In genomic region chr3:30143961-30144411, GRCm38 (mm10) we compare ENCODE assay signal across 13 mouse cellular contexts.
DNase-seq lines count a peak whose midpoint lies in the region; ATAC-seq and TF ChIP-seq lines count a peak whose summit lies in the region.
"Had no signal": no experiment of that assay in that cellular context is flagged by ENCODE, and none has a peak within 500 bp of the region (broad histone marks: within the 10 kb centered on the region; RNA-seq: fewer than 3 reads in every experiment).

No protein-coding gene starts in this region.

- 44% methylated on average over 11 of the region's 11 CpGs for WGBS in hindbrain, embryonic 10.5 days
- WGBS in hindbrain, postnatal 0 days: 30% methylated on average over 11 of the region's 11 CpGs
- WGBS in stomach, embryonic 14.5 days: 21% methylated on average over 11 of the region's 11 CpGs
- WGBS in stomach, postnatal 0 days: 39% methylated on average over 11 of the region's 11 CpGs
- WGBS in limb, embryonic 13.5 days: 24% methylated on average over 11 of the region's 11 CpGs

- no peaks in the 10 kb centered on the region for H3K27me3 ChIP-seq in hindbrain, embryonic 10.5 days (ENCODE audit: insufficient read depth, poor library complexity, severe bottlenecking)
- H3K27me3 ChIP-seq in hindbrain, postnatal 0 days (ENCODE audit: insufficient read depth, low read length): no peaks in the 10 kb centered on the region
- no peaks in the 10 kb centered on the region for H3K27me3 ChIP-seq in stomach, embryonic 14.5 days (ENCODE audit: control insufficient read depth, insufficient read depth, low read length)
- no peaks in the 10 kb centered on the region for H3K27me3 ChIP-seq in stomach, postnatal 0 days (ENCODE audit: control insufficient read depth, insufficient read depth, low read length)
- H3K27me3 ChIP-seq in limb, embryonic 13.5 days: no peaks in the 10 kb centered on the region
- H3K27me3 ChIP-seq: embryonic facial prominence, embryonic 15.5 days; liver, embryonic 12.5 days had no signal

- H3K27ac ChIP-seq in hindbrain, embryonic 10.5 days: peak overlapping the region; percentile 43; the same call in 1 of the 2 replicates
- no peak overlapping the region for H3K27ac ChIP-seq in hindbrain, postnatal 0 days
- H3K27ac ChIP-seq in stomach, embryonic 14.5 days (ENCODE audit: low read length): no peak overlapping the region; the same call in 1 of the 2 replicates
- H3K27ac ChIP-seq in stomach, postnatal 0 days (replicated peaks): no peak overlapping the region
- H3K27ac ChIP-seq in limb, embryonic 13.5 days: peak overlapping the region; percentile 44; the same call in 1 of the 2 replicates
- H3K27ac ChIP-seq: embryonic facial prominence, embryonic 15.5 days; liver, embryonic 12.5 days had no signal

- no peak overlapping the region for H3K4me2 ChIP-seq in hindbrain, postnatal 0 days (ENCODE audit: low read depth, low read length)
- H3K4me2 ChIP-seq in stomach, embryonic 14.5 days (replicated peaks; ENCODE audit: low read depth, low read length): 0 out of 2 replicates have a peak overlapping the region, but pooled peaks have one; percentile 11
- no peak overlapping the region for H3K4me2 ChIP-seq in stomach, postnatal 0 days (replicated peaks; ENCODE audit: low read depth)
- H3K4me2 ChIP-seq in limb, embryonic 13.5 days (replicated peaks): peak overlapping the region; percentile 14; the same call in 1 of the 2 replicates
- H3K4me2 ChIP-seq: embryonic facial prominence, embryonic 15.5 days; liver, embryonic 12.5 days had no signal

- no peaks in the 10 kb centered on the region for H3K9me3 ChIP-seq in hindbrain, embryonic 10.5 days
- H3K9me3 ChIP-seq in hindbrain, postnatal 0 days (ENCODE audit: low read length): no peaks in the 10 kb centered on the region
- H3K9me3 ChIP-seq in stomach, embryonic 14.5 days (ENCODE audit: control insufficient read depth, low read depth, low read length): no peaks in the 10 kb centered on the region
- H3K9me3 ChIP-seq in stomach, postnatal 0 days (ENCODE audit: control insufficient read depth, low read length): no peaks in the 10 kb centered on the region
- no peaks in the 10 kb centered on the region for H3K9me3 ChIP-seq in limb, embryonic 13.5 days
- H3K9me3 ChIP-seq: embryonic facial prominence, embryonic 15.5 days; liver, embryonic 12.5 days had no signal

- no peak for TF ChIP-seq EP300 in stomach, postnatal 0 days (optimal IDR thresholded peaks at IDR 0.05)

- ATAC-seq in hindbrain, postnatal 0 days: no peak
- ATAC-seq in stomach, embryonic 14.5 days (ENCODE audit: insufficient number of reproducible peaks, insufficient read depth, low FRiP score, low read depth): no peak
- no peak for ATAC-seq in stomach, postnatal 0 days (ENCODE audit: low FRiP score, low TSS enrichment)
- ATAC-seq in limb, embryonic 13.5 days (ENCODE audit: low FRiP score, low read depth): no peak
- no peak for ATAC-seq in erythroblast, adult 5-6 weeks (replicated peaks; ENCODE audit: low FRiP score, poor library complexity, severe bottlenecking)
- ATAC-seq: liver, embryonic 12.5 days had no signal

- TF ChIP-seq CTCF in hindbrain, postnatal 0 days (IDR thresholded peaks at IDR 0.05; ENCODE audit: low read depth): no peak
- TF ChIP-seq CTCF in stomach, postnatal 0 days (IDR thresholded peaks at IDR 0.05; ENCODE audit: low read depth): no peak

- H3K9ac ChIP-seq in hindbrain, postnatal 0 days (replicated peaks; ENCODE audit: low read length): no peak overlapping the region
- no peak overlapping the region for H3K9ac ChIP-seq in stomach, embryonic 14.5 days (replicated peaks; ENCODE audit: low read depth, low read length)
- H3K9ac ChIP-seq in stomach, postnatal 0 days (ENCODE audit: low read length): no peak overlapping the region
- H3K9ac ChIP-seq in limb, embryonic 13.5 days: no peak overlapping the region
- H3K9ac ChIP-seq: embryonic facial prominence, embryonic 15.5 days; liver, embryonic 12.5 days had no signal

- peaks cover 15% of the 10 kb centered on the region for H3K4me1 ChIP-seq in hindbrain, embryonic 10.5 days (replicated peaks)
- no peaks in the 10 kb centered on the region for H3K4me1 ChIP-seq in hindbrain, postnatal 0 days (ENCODE audit: insufficient read depth, low read length)
- peaks cover 17% of the 10 kb centered on the region for H3K4me1 ChIP-seq in stomach, embryonic 14.5 days (ENCODE audit: control insufficient read depth, insufficient read depth, low read length)
- H3K4me1 ChIP-seq in stomach, postnatal 0 days (replicated peaks; ENCODE audit: control insufficient read depth, insufficient read depth): 0 out of 2 replicates have a peak, but pooled peaks cover 2% of the 10 kb centered on the region
- H3K4me1 ChIP-seq in limb, embryonic 13.5 days: peaks cover 34% of the 10 kb centered on the region

- no peak overlapping the region for H3K4me3 ChIP-seq in hindbrain, embryonic 10.5 days
- H3K4me3 ChIP-seq in hindbrain, postnatal 0 days (ENCODE audit: low read length): no peak overlapping the region
- no peak overlapping the region for H3K4me3 ChIP-seq in stomach, embryonic 14.5 days (ENCODE audit: low read depth, low read length)
- H3K4me3 ChIP-seq in stomach, postnatal 0 days (ENCODE audit: low read depth, low read length): no peak overlapping the region
- no peak overlapping the region for H3K4me3 ChIP-seq in limb, embryonic 13.5 days
- H3K4me3 ChIP-seq: embryonic facial prominence, embryonic 15.5 days; liver, embryonic 12.5 days had no signal

- peak; percentile 10 for DNase-seq in hindbrain, embryonic 10.5 days (ENCODE audit: low spot score)
- DNase-seq in hindbrain, postnatal 0 days (ENCODE audit: low spot score): no peak
- no peak for DNase-seq in stomach, postnatal 0 days (ENCODE audit: low spot score)
- DNase-seq in left cerebral cortex, adult 9 months (ENCODE audit: low spot score in 2 of 2): no peak
- DNase-seq in yolk sac, embryonic 10.5 days (ENCODE audit: low spot score): no peak
- DNase-seq: adrenal gland, adult 2 months; gastrocnemius, postnatal 14 days; thymus, postnatal 4 days had no signal

- no peaks in the 10 kb centered on the region for H3K36me3 ChIP-seq in hindbrain, embryonic 10.5 days
- no peaks in the 10 kb centered on the region for H3K36me3 ChIP-seq in hindbrain, postnatal 0 days (ENCODE audit: insufficient read depth, low read length)
- H3K36me3 ChIP-seq in stomach, embryonic 14.5 days (ENCODE audit: control insufficient read depth, insufficient read depth, low read length): no peaks in the 10 kb centered on the region
- no peaks in the 10 kb centered on the region for H3K36me3 ChIP-seq in stomach, postnatal 0 days (ENCODE audit: control insufficient read depth, insufficient read depth, low read length)
- H3K36me3 ChIP-seq in limb, embryonic 13.5 days: no peaks in the 10 kb centered on the region
- H3K36me3 ChIP-seq: embryonic facial prominence, embryonic 15.5 days; liver, embryonic 12.5 days had no signal

Comparison
In these comparisons a context has a peak if more than half of its experiments do, and no peak if none do; other contexts are left out.
1. H3K27ac ChIP-seq: peak in hindbrain, embryonic 10.5 days (single experiment) and limb, embryonic 13.5 days (single experiment); none in hindbrain, postnatal 0 days (single experiment), stomach, embryonic 14.5 days (single experiment) and stomach, postnatal 0 days (single experiment).
2. H3K4me2 ChIP-seq: peak in stomach, embryonic 14.5 days (single experiment) and limb, embryonic 13.5 days (single experiment); none in hindbrain, postnatal 0 days (single experiment) and stomach, postnatal 0 days (single experiment).